Mouse (Mus musculus) heart, postnatal 0 days (tissue): ENCODE measurements around the gene Irak4. TPM values are rescaled to one million over a fixed set of nuclear protein-coding genes. Genes with fewer than 3 reads are reported as not detected.

Experiments used
- ATAC-seq: fragments of 200-750 bp; cut with Nextera tagmentation; 2 replicates; pipeline ENCODE4 v1.8.0; 2017; ENCODE audit warnings: low read depth, moderate number of reproducible peaks, moderate library complexity; ENCODE audit not compliant: insufficient read depth
- DNase-seq: peaks from one replicate; pipeline ENCODE4 v3.0.0-alpha.2; 2016; ENCODE audit warnings: low spot score
- H3K27ac ChIP-seq: fragments of 300-500 bp; sonication (generic); 2 replicates; pipeline ENCODE4 v1.5.1; 2014; ENCODE audit warnings: low read depth, mild to moderate bottlenecking
- H3K27me3 ChIP-seq: fragments of 300-500 bp; sonication (generic); 2 replicates; pipeline ENCODE4 v1.6.1; 2014; ENCODE audit warnings: low read length, mixed read lengths; ENCODE audit not compliant: control insufficient read depth, insufficient read depth
- H3K36me3 ChIP-seq: fragments of 300-500 bp; sonication (generic); replicated peaks from 2 replicates; pipeline ENCODE4 v1.6.1; 2014; ENCODE audit warnings: low read length, mixed read lengths; ENCODE audit not compliant: control insufficient read depth, insufficient read depth
- H3K4me1 ChIP-seq: fragments of 300-500 bp; sonication (generic); 2 replicates; pipeline ENCODE4 v1.6.1; 2014; ENCODE audit warnings: antibody characterized with exemption; ENCODE audit not compliant: control insufficient read depth, insufficient read depth
- H3K4me2 ChIP-seq: fragments of 300-500 bp; sonication (generic); 2 replicates; pipeline ENCODE4 v1.6.1; 2014; ENCODE audit warnings: low read depth, mild to moderate bottlenecking, low read length, moderate library complexity
- H3K4me3 ChIP-seq: fragments of 300-500 bp; sonication (generic); 2 replicates; pipeline ENCODE4 v1.5.1; 2014; ENCODE audit warnings: low read depth, low read length
- H3K9ac ChIP-seq: fragments of 300-500 bp; sonication (generic); replicated peaks from 2 replicates; pipeline ENCODE4 v1.6.1; 2014; ENCODE audit warnings: low read depth, low read length, mixed read lengths
- H3K9me3 ChIP-seq: fragments of 300-500 bp; sonication (generic); replicated peaks from 2 replicates; pipeline ENCODE4 v1.6.1; 2016; ENCODE audit warnings: low read length; ENCODE audit not compliant: control insufficient read depth
- CTCF ChIP-seq: IDR thresholded peaks from 2 replicates; pipeline ENCODE4 v1.5.1; 2016; ENCODE audit warnings: antibody characterized with exemption, control low read depth, low read depth
- EP300 ChIP-seq: IDR thresholded peaks from 2 replicates; pipeline ENCODE4 v1.6.1; 2016; ENCODE audit warnings: antibody characterized with exemption, low read depth
- WGBS: fragments of 180-500 bp; shearing (Covaris S2); extraction: QIAGEN DNeasy Blood & Tissue Kit; methylation state at CpG from one replicate; pipeline ENCODE4 v1.1.7; 2014; 5-methylcytosine and 5-hydroxymethylcytosine counted together
- polyA plus RNA-seq: library from polyadenylated mRNA; unstranded; fragments of >200 nt; fragmentation: Nextera tagmentation; extraction: Ambion mirVana; gene quantifications from 2 replicates; pipeline ENCODE4 v1.2.1, GENCODE M21; 2015
- total RNA-seq: library from RNA; depleted of rRNA; stranded (reverse); fragments of >200 nt; gene quantifications from 2 replicates; pipeline ENCODE4 v1.2.3, GENCODE M21; 2014; ENCODE audit warnings: low replicate concordance

Irak4 gene
- total and polyA plus RNA-seq, 2 experiments from 2014 or later = 3.2 to 5.5 TPM

- no peaks in the 10 kb centered on the region for H3K27me3 ChIP-seq
- DNase-seq (no peak), ATAC-seq (no peak)
- no peaks in the 10 kb centered on the region for H3K4me1 ChIP-seq
- 76% methylated on average over 2 of the region's 2 CpGs for whole genome bisulfite sequencing
- no peak overlapping the region for H3K27ac ChIP-seq
- no peak for TF ChIP-seq EP300
- no peak for TF ChIP-seq CTCF
- no peak overlapping the region for H3K4me3 ChIP-seq
- H3K36me3 ChIP-seq = no peaks in the 10 kb centered on the region; the same call in 1 of the 2 replicates
- no peak overlapping the region for H3K9ac ChIP-seq
- H3K4me2 ChIP-seq = no peak overlapping the region
- no peaks in the 10 kb centered on the region for H3K9me3 ChIP-seq
Measured at GRCm38 (mm10) chr15:94564909-94565308, 21.5 kb downstream of the Irak4 start.

GRCm38 (mm10) chr15:94565854-94566253 is 22.4 kb downstream of the Irak4 start:
- 74% methylated on average over 9 of the region's 9 CpGs for WGBS
- Histone ChIP-seq H3K9me3 (no peaks in the 10 kb centered on the region), H3K27ac (no peak overlapping the region), H3K4me3 (no peak overlapping the region), H3K27me3 (no peaks in the 10 kb centered on the region), H3K9ac (no peak overlapping the region), H3K4me1 (no peaks in the 10 kb centered on the region), H3K4me2 (no peak overlapping the region), H3K36me3 (no peaks in the 10 kb centered on the region; the same call in 1 of the 2 replicates)
- ATAC-seq (no peak), DNase-seq (no peak)
- no peak for TF ChIP-seq CTCF
- no peak for TF ChIP-seq EP300

DNA sequence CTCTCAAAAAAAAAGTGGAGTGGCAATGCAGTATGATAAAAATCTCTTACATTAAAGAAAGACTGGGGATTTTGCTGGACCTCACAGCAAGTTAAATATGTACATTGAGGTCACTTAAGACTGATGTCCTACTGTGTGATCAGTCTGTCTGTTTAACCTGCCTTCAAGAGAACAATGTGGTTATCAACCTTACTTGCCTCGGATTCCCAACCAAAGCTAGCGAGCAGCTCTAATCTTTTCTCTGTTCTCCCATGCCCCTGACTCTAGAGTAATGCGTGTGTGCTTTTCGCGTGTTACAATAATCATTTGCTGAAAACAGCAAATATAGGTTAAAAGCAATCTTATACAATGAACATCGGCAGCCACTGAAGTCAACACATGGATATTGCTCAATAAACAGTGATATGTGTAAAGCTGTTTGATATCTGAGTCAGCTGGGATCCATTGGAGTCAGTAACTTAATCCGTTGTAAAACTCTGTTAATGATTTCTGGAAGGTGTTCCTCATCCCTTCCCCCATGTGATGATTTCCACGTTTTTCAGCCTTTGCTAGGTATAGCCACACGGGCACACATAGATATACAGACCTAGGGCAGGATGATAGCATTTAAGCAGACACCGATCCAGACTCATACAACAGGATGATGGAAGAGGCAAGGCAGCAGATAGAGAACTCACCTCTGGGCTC is 25.2 kb downstream of the Irak4 start:
- Histone ChIP-seq H3K36me3 (no peaks in the 10 kb centered on the region), H3K27ac (no peak overlapping the region), H3K4me2 (no peak overlapping the region), H3K9ac (no peak overlapping the region), H3K27me3 (no peaks in the 10 kb centered on the region), H3K4me3 (no peak overlapping the region), H3K9me3 (no peaks in the 10 kb centered on the region), H3K4me1 (no peaks in the 10 kb centered on the region)
- ATAC-seq (no peak), DNase-seq (no peak)
- 82% methylated on average over 10 of the region's 10 CpGs for WGBS
- TF ChIP-seq EP300 = no peak
- TF ChIP-seq CTCF = no peak

- no peak overlapping the region for H3K9ac ChIP-seq
- H3K4me2 ChIP-seq = no peak overlapping the region
- H3K4me1 ChIP-seq = no peaks in the 10 kb centered on the region
- no peaks in the 10 kb centered on the region for H3K27me3 ChIP-seq
- no peaks in the 10 kb centered on the region for H3K9me3 ChIP-seq
- no peak overlapping the region for H3K27ac ChIP-seq
- H3K36me3 ChIP-seq = no peaks in the 10 kb centered on the region
- ATAC-seq (no peak), DNase-seq (no peak)
- no peak overlapping the region for H3K4me3 ChIP-seq
- TF ChIP-seq CTCF (no peak), EP300 (no peak)
- WGBS = 68% methylated on average over 4 of the region's 4 CpGs
Measured at GRCm38 (mm10) chr15:94571501-94571900, 28.1 kb downstream of the Irak4 start.

GRCm38 (mm10) chr15:94572746-94573145 is 29.3 kb downstream of the Irak4 start:
- H3K27me3 ChIP-seq = no peaks in the 10 kb centered on the region

More at GRCm38 (mm10) chr15:94572746-94573145, 29.3 kb downstream of the Irak4 start:
- WGBS = 53% methylated on average over 8 of the region's 8 CpGs
- Histone ChIP-seq H3K4me2 (no peak overlapping the region), H3K4me1 (no peaks in the 10 kb centered on the region), H3K9ac (no peak overlapping the region), H3K9me3 (no peaks in the 10 kb centered on the region), H3K27ac (no peak overlapping the region), H3K36me3 (no peaks in the 10 kb centered on the region), H3K4me3 (no peak overlapping the region)
- no peak for ATAC-seq
- DNase-seq = no peak
- TF ChIP-seq EP300 = no peak
- TF ChIP-seq CTCF = no peak
